Mouse (Mus musculus): ENCODE measurements at regions not wholly inside any gene's neighbourhood (a gene's known extent, or its start where the extent isn't known, plus 50 kb on each side); places are given as distances from the start of the nearest gene placed in this dataset.
"Not testable (repeated sequence)": the region's sequence is repeated elsewhere in the genome, so short reads cannot be mapped to it uniquely, and the experiment has no call there.

GRCm38 (mm10) chr5:148753457-148753856 is 175.7 kb downstream of the Katnal1 start:
- no peaks in the 10 kb centered on the region for H3K36me3 ChIP-seq
- no peak overlapping the region for H3K4me2 ChIP-seq (replicated peaks)
- H3K4me3 ChIP-seq (replicated peaks), result no peak overlapping the region
- 96% methylated on average over 4 of the region's 4 CpGs for WGBS
- no peak for ATAC-seq
- H3K4me1 ChIP-seq (replicated peaks), result no peaks in the 10 kb centered on the region
- no peak overlapping the region for H3K9ac ChIP-seq (replicated peaks)
- no peaks in the 10 kb centered on the region for H3K27me3 ChIP-seq
- H3K9me3 ChIP-seq, result no peaks in the 10 kb centered on the region
- no peak overlapping the region for H3K27ac ChIP-seq

GRCm38 (mm10) chr5:148751980-148752379 is 177.1 kb downstream of the Katnal1 start:
- no peaks in the 10 kb centered on the region for H3K27me3 ChIP-seq
- 94% methylated on average over 13 of the region's 13 CpGs for WGBS
- H3K36me3 ChIP-seq, result no peaks in the 10 kb centered on the region
- no peak overlapping the region for H3K27ac ChIP-seq
- no peaks in the 10 kb centered on the region for H3K4me1 ChIP-seq (replicated peaks)
- no peak for ATAC-seq
- H3K9ac ChIP-seq (replicated peaks), result no peak overlapping the region
- no peak overlapping the region for H3K4me2 ChIP-seq (replicated peaks)
- H3K9me3 ChIP-seq, result no peaks in the 10 kb centered on the region
- H3K4me3 ChIP-seq (replicated peaks), result no peak overlapping the region

GRCm38 (mm10) chr5:148750002-148750734 is 179.0 kb downstream of the Katnal1 start:
- WGBS, result 90% methylated on average over 16 of the region's 16 CpGs
- no peak for ATAC-seq
- Histone ChIP-seq H3K4me2 (replicated peaks) (no peak overlapping the region), H3K36me3 (no peaks in the 10 kb centered on the region), H3K9ac (replicated peaks) (no peak overlapping the region), H3K27ac (no peak overlapping the region), H3K27me3 (no peaks in the 10 kb centered on the region), H3K4me1 (replicated peaks) (no peaks in the 10 kb centered on the region), H3K4me3 (replicated peaks) (no peak overlapping the region), H3K9me3 (no peaks in the 10 kb centered on the region)

GRCm38 (mm10) chr5:148747972-148748764 is 181.0 kb downstream of the Katnal1 start:
- Histone ChIP-seq H3K36me3 (no peaks in the 10 kb centered on the region), H3K27me3 (no peaks in the 10 kb centered on the region), H3K4me2 (replicated peaks) (no peak overlapping the region), H3K4me3 (replicated peaks) (no peak overlapping the region), H3K4me1 (replicated peaks) (no peaks in the 10 kb centered on the region), H3K27ac (no peak overlapping the region), H3K9me3 (no peaks in the 10 kb centered on the region), H3K9ac (replicated peaks) (no peak overlapping the region)
- 88% methylated on average over 21 of the region's 21 CpGs for WGBS
- no peak for ATAC-seq

GRCm38 (mm10) chr5:148747549-148747948 is 181.6 kb downstream of the Katnal1 start:
- 83% methylated on average over 3 of the region's 3 CpGs for WGBS
- H3K27me3 ChIP-seq, result no peaks in the 10 kb centered on the region
- H3K4me2 ChIP-seq (replicated peaks), result no peak overlapping the region
- no peak overlapping the region for H3K4me3 ChIP-seq (replicated peaks)
- no peak overlapping the region for H3K9ac ChIP-seq (replicated peaks)
- ATAC-seq, result no peak
- no peak overlapping the region for H3K27ac ChIP-seq
- H3K4me1 ChIP-seq (replicated peaks), result no peaks in the 10 kb centered on the region
- H3K36me3 ChIP-seq, result no peaks in the 10 kb centered on the region
- no peaks in the 10 kb centered on the region for H3K9me3 ChIP-seq

- H3K4me2 ChIP-seq (replicated peaks); H3K9ac ChIP-seq (replicated peaks); H3K27ac ChIP-seq; H3K4me3 ChIP-seq (replicated peaks); H3K4me1 ChIP-seq (replicated peaks); H3K27me3 ChIP-seq; H3K36me3 ChIP-seq; ATAC-seq; H3K9me3 ChIP-seq: not testable (repeated sequence)
- WGBS, result 81% methylated on average over 6 of the region's 6 CpGs
These were observed 182.4 kb downstream of the Katnal1 start for GRCm38 (mm10) chr5:148746726-148747125.

- Histone ChIP-seq H3K4me2 (replicated peaks) (no peak overlapping the region), H3K27me3 (no peaks in the 10 kb centered on the region), H3K4me3 (replicated peaks) (no peak overlapping the region), H3K9ac (replicated peaks) (no peak overlapping the region), H3K4me1 (replicated peaks) (peaks cover 7% of the 10 kb centered on the region; the same call in 1 of the 2 replicates), H3K36me3 (no peaks in the 10 kb centered on the region), H3K9me3 (no peaks in the 10 kb centered on the region), H3K27ac (no peak overlapping the region)
- 70% methylated on average over 7 of the region's 7 CpGs for WGBS
- no peak for ATAC-seq
These were observed 184.3 kb downstream of the Katnal1 start for GRCm38 (mm10) chr5:148744676-148745391.

GRCm38 (mm10) chr5:148742158-148742835 is 186.8 kb downstream of the Katnal1 start:
- Histone ChIP-seq H3K4me3 (replicated peaks) (no peak overlapping the region), H3K27ac (no peak overlapping the region), H3K36me3 (no peaks in the 10 kb centered on the region), H3K4me2 (replicated peaks) (no peak overlapping the region), H3K4me1 (replicated peaks) (peaks cover 7% of the 10 kb centered on the region; the same call in 1 of the 2 replicates), H3K27me3 (no peaks in the 10 kb centered on the region), H3K9me3 (no peaks in the 10 kb centered on the region), H3K9ac (replicated peaks) (no peak overlapping the region)
- no peak for ATAC-seq
- 91% methylated on average over 8 of the region's 8 CpGs for WGBS

- Histone ChIP-seq H3K4me1 (replicated peaks) (peaks cover 7% of the 10 kb centered on the region; the same call in 1 of the 2 replicates), H3K4me3 (replicated peaks) (no peak overlapping the region), H3K9ac (replicated peaks) (no peak overlapping the region), H3K36me3 (no peaks in the 10 kb centered on the region), H3K27ac (no peak overlapping the region), H3K4me2 (replicated peaks) (no peak overlapping the region), H3K9me3 (no peaks in the 10 kb centered on the region), H3K27me3 (no peaks in the 10 kb centered on the region)
- 88% methylated on average over 19 of the region's 19 CpGs for WGBS
- ATAC-seq, result no peak
These were observed 187.7 kb downstream of the Katnal1 start for GRCm38 (mm10) chr5:148741267-148742004.

- WGBS, result 79% methylated on average over 15 of the region's 15 CpGs
- no peak overlapping the region for H3K4me3 ChIP-seq (replicated peaks)
- no peaks in the 10 kb centered on the region for H3K27me3 ChIP-seq
- no peak overlapping the region; the same call in 1 of the 2 replicates for H3K27ac ChIP-seq
- no peaks in the 10 kb centered on the region for H3K9me3 ChIP-seq
- no peak overlapping the region for H3K4me2 ChIP-seq (replicated peaks)
- peaks cover 10% of the 10 kb centered on the region; the same call in 1 of the 2 replicates for H3K4me1 ChIP-seq (replicated peaks)
- H3K36me3 ChIP-seq, result no peaks in the 10 kb centered on the region
- no peak for ATAC-seq
- H3K9ac ChIP-seq (replicated peaks), result no peak overlapping the region
These were observed 188.0 kb upstream of the Ubl3 start for GRCm38 (mm10) chr5:148740366-148741266.

All from midbrain, embryonic 13.5 days (tissue).